Mouse (Mus musculus) hindlimb bud, embryonic 11.5 days (tissue): Measurements from ENCODE around the gene Supt4a.

Experiments
- DNase-seq: peaks from one replicate; pipeline ENCODE4 v3.0.0-alpha.2; 2012; ENCODE audit warnings: low read depth, low spot score; ENCODE audit errors: extremely low spot score

Gene Supt4a

GRCm38 (mm10) chr11:87750521-87750920, 13.2 kb downstream of the Supt4a start:
- no peak for DNase-seq

- DNase-seq = no peak
These were observed 13.7 kb downstream of the Supt4a start for GRCm38 (mm10) chr11:87751031-87751430.

- no peak for DNase-seq
These were observed 14.2 kb downstream of the Supt4a start for GRCm38 (mm10) chr11:87751491-87751966.

- DNase-seq = no peak
These were observed 15.0 kb downstream of the Supt4a start for GRCm38 (mm10) chr11:87752307-87752706.

- no peak for DNase-seq
These were observed 15.9 kb downstream of the Supt4a start for GRCm38 (mm10) chr11:87753255-87753654.

GRCm38 (mm10) chr11:87753891-87754501, 16.6 kb downstream of the Supt4a start:
- DNase-seq = no peak

GRCm38 (mm10) chr11:87754603-87755002, 17.3 kb downstream of the Supt4a start:
- DNase-seq = no peak

- no peak for DNase-seq
These were observed 18.1 kb downstream of the Supt4a start for GRCm38 (mm10) chr11:87755360-87756017.

GRCm38 (mm10) chr11:87756251-87756820, 19.0 kb downstream of the Supt4a start:
- DNase-seq = no peak

GRCm38 (mm10) chr11:87757001-87757954, 19.9 kb downstream of the Supt4a start:
- DNase-seq = no peak

- DNase-seq = no peak
These were observed 21.0 kb downstream of the Supt4a start for GRCm38 (mm10) chr11:87758161-87758911.

- no peak for DNase-seq
These were observed 21.7 kb downstream of the Supt4a start for GRCm38 (mm10) chr11:87758957-87759608.

GRCm38 (mm10) chr11:87759609-87760005, 22.3 kb downstream of the Supt4a start:
- DNase-seq = no peak

GRCm38 (mm10) chr11:87760301-87761081, 23.1 kb downstream of the Supt4a start, which contains the start of gene Tspoap1:
Tspoap1 (plus strand) TSS chr11:87760541.
- no peak for DNase-seq

GRCm38 (mm10) chr11:87761181-87761721, 23.9 kb downstream of the Supt4a start:
- no peak for DNase-seq

- no peak for DNase-seq
These were observed 24.7 kb downstream of the Supt4a start for GRCm38 (mm10) chr11:87761806-87762701.

GRCm38 (mm10) chr11:87762702-87763385, 25.5 kb downstream of the Supt4a start:
- DNase-seq = no peak
